Mouse (Mus musculus) right cerebral cortex, postnatal 4 days (tissue): ENCODE measurements around the gene Dab1.

Experiments used
- DNase-seq: peaks from one replicate; pipeline ENCODE4 v3.0.0-alpha.2; 2022

Dab1 gene

GRCm38 (mm10) chr4:103994406-103994805 is 375.2 kb downstream of the Dab1 start:
- DNase-seq: no peak

DNA sequence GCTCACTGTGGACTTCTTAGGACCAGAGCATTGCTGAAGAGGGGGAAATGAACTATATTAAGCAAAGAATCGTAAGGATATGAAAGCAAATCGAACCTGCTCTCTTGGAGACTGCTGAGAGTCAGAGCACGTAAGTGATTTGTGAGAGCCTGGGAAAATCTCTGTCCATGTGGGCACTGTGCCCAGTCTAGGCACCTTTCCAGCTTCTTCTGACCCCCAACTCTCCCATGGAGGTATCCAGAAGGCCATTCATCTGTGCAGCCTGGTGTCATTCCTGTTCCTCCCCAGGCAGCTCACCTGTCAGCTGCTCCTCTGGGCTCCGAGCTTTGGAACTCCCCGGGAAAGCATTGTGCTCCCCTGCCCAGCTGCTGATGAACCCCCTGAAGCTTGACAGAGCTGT is 389.2 kb downstream of the Dab1 start:
- DNase-seq: no peak

DNA sequence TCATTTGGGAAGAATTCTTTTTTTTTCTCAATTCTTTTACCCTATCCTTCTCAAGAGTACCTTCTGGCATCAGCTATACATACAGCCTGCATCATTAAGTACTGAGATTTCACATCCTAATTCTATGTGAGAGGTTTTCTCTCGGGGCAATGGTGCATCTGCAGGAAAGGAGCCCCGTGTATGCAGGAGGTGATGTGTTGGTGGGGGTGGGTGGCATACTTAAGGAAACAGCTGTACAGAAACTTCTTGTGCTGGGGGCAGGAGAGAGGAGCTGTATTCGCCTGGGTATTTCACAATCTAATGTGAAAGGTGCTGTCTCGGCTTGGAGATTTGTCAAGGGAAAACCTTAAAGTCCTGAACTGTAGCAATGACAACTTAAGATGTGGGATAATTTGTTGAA is 392.5 kb downstream of the Dab1 start:
- no peak for DNase-seq

- DNase-seq: no peak
Observed at GRCm38 (mm10) chr4:104012150-104012549, 393.0 kb downstream of the Dab1 start.

- DNase-seq: no peak
Observed at GRCm38 (mm10) chr4:104025117-104025694, 406.0 kb downstream of the Dab1 start.

- DNase-seq: no peak
Observed at GRCm38 (mm10) chr4:104026834-104027233, 407.7 kb downstream of the Dab1 start.

DNA sequence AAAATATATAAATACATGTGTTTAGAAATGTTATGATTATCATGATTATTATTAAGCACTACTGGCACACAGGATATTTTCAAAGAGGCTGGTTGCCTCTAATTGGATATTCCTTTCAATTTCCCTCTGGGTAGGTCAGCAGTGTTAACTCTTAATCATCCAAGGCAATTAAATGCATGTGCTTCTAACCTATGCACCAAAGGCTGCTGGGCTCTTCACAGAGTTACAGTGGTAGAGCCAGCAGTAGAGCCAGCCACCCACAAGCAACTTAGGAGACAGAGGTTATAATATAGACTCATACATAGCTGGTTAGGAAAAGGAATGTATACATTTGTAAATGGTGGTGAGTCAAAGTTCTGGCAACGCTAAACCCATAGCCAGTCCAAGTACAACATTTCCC is 408.1 kb downstream of the Dab1 start:
- DNase-seq: no peak

- no peak for DNase-seq
Observed at GRCm38 (mm10) chr4:104036091-104036490, 416.9 kb downstream of the Dab1 start.

DNA sequence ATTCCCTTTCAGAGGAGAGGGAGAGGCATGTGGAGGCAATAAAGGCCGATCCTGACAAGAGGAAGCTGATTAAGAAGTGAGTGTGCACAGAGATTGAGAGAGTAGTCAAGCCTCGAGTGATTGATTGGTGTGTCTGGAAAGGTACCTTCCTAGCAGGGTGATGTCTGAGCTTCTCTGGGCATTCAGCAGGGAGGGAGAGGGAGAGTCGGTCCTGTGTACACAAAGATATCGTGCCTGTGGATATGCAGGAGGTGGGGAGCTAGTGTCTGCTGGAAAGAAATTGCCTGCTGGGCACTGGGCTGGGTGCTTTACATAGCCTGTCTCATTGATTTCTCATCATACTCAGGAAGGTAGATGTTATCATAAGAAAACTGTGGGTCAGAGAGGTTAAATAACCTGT is 420.4 kb downstream of the Dab1 start:
- no peak for DNase-seq

DNA sequence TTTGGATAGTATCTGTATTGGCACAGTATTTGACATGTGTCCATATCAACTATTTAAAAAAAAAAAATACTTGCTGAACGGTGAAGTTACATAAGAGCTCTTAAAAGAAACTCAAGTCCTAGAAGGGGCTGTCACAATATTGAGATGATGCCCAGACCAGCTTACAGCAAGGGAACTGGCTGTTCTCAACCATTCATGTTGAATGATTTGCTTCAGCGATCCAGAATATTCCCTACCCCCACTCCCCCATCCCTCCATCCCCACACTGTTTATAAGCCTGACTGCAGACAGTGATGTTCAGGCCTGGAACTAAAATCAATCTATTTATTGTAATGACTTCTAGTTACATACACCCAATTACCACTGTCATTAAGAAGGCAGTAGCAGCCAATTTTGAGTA is 424.3 kb downstream of the Dab1 start:
- DNase-seq: no peak

- no peak for DNase-seq
Observed at GRCm38 (mm10) chr4:104044634-104045033, 425.5 kb downstream of the Dab1 start.

- DNase-seq: no peak
Observed at GRCm38 (mm10) chr4:104047966-104048804, 429.0 kb downstream of the Dab1 start.

DNA sequence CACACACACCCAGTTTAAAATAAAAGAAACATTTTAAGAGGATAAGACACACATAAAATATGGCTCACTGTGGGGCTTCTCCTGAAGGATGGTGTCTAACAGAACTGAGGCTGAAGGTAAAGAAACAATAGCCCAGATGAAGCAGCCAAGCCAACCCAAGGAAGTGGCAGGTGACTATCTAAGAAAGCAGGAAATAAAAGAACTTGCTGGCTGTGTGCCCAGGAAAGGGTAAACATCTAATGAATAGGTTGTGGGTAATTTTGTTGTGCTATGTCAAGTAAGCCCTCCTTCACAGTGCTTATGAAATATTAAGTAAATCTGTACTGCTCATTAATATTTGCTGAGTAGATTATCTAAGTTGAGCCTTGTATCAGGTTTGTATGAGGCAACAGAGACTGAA is 438.0 kb downstream of the Dab1 start:
- no peak for DNase-seq

DNA sequence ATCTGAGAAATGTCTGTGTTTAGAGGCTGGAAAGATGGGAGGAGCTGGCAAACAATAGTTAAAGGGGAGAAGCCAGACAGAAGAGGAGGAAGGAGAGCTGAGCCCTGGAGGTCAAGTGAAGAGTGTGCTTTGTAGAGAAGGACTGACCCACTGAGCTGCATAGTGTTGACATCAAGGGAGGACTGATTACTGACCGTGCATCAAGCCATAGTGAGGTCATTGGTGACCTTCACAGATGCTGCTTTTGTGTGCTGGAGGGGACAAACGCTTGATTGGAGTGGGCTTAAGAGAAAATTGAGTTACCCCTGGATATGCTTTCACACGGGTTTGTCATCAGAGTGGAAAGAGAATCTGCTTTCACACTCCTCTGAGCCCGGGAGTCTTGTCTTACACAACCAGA is 440.4 kb downstream of the Dab1 start:
- DNase-seq: no peak

GRCm38 (mm10) chr4:104062356-104062755 is 443.2 kb downstream of the Dab1 start:
- no peak for DNase-seq

GRCm38 (mm10) chr4:104066901-104067300 is 447.7 kb downstream of the Dab1 start:
- no peak for DNase-seq

- DNase-seq: no peak
Observed at GRCm38 (mm10) chr4:104067748-104068147, 448.6 kb downstream of the Dab1 start.

DNA sequence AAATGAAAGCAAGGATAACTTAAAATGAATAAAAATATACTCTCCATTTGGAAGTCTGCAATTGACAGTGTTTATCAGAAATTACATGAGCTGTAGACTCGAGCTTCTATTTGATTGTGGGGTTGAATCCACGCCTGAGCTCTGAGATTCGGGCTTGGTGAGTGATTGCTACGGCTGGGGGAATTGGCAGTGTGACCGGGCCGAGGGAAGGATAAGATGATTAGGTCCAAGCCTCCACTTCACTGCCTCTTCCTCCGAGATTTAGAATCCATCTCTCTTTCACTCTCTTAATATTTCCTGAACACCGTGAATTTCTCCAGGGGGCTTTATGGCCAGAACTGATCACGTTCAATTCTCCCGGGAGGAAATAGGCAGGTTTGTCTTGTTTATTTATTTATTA is 452.1 kb downstream of the Dab1 start:
- DNase-seq: no peak

DNA sequence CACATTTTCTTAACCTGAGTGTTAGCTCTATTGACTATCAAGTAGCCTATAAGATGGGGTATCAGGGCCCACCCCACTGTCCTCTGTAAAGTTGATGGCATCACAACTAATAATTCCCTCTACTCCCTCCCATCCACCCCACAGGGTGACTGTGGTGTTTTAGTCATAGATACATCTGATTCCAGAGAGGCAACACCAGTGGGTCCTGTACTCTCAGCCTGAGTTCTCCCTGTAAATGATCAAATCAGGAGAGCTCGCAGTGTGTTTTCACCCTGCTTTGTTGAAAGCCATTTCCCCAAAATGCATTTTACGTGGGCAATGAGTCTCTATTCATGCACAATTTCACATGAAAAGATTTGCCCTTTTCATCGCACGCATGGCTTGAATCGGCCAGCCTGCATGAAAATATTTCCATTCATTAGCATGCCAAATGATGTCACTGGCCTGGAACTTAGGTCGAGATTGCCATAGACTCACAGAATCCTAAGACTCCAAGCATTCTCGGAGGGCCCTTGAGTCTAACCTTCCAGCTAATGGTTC is 454.8 kb downstream of the Dab1 start:
- DNase-seq: no peak

- DNase-seq: peak; percentile 39
Observed at GRCm38 (mm10) chr4:104077771-104078170, 458.6 kb downstream of the Dab1 start.

DNA sequence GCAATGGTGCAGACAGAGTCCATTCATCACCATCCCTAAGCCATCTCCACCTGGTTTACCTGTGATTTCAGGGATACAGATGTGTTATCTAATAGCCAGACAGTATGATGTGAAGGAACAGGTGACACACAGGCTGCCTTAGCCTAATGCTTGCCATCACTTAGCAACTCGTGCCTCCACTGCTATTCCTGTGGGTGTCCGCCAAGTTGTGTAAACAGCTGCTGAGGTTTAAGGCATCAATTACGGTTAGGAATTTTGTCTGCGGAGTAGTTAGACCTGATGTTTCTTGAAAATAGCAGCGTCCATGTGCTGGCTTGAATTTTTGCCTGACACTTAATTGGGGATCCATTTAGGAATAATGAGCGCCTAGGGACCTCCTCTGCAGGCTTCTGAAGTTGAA is 487.1 kb downstream of the Dab1 start:
- no peak for DNase-seq

DNA sequence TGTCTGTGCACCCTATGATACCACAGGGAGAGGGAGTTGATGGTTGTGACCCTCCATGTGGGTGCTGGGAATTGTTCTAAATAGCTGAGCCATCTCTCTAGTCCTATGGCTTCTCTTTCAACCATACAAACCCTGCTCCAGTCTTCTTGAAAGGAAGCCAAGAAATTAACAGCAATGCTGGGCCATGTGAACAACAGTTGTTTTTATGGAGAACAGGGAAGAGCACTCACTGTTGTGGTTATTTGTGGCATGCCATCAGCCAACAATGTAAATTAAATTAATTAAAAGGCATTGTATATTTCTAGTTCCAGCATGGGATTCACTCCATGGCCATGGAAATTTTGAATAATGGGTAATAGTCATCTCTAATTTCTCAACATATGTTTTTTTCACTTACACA is 492.5 kb downstream of the Dab1 start:
- no peak for DNase-seq

- peak; percentile 25 for DNase-seq
Observed at GRCm38 (mm10) chr4:104113209-104114005, 494.2 kb downstream of the Dab1 start.

DNA sequence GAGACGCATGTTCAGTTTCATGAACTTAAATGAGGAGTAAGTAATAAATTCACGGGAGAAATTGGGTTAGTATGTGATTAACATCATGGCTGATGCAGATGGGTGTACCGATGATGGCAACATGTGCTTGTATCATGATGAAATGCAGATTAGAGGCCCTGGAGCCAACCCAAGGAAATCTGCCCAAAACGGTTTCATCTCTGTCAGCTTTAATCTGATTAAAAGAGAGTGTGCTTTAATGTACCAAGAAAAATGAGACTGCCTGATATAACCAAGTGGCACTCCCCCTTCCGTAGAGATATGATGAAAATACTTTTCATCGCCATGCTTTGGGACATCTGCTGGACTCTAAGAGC is 494.8 kb downstream of the Dab1 start:
- DNase-seq: peak; percentile 43
